Mouse (Mus musculus) adrenal gland, adult 18-20 months (tissue): ENCODE measurements around the gene Gngt1. TPM values are rescaled to one million over a fixed set of nuclear protein-coding genes. Genes with fewer than 3 reads are reported as not detected.

ENCODE experiments used
- DNase-seq, 2 experiments: peaks; one replicate each; pipeline ENCODE4 v3.0.0; 2021 to 2022; ENCODE audit warnings: low spot score in 2 of 2
- long read RNA-seq, 2 experiments: library from polyadenylated mRNA; stranded (forward); transcript quantifications; one replicate each; pipeline ENCODE4 v2.0.0; 2021
- total RNA-seq, 2 experiments: library from RNA; stranded (reverse); gene quantifications; 1 replicate in 1 of 2; 2 replicates in 1 of 2; pipeline ENCODE4 v1.2.3; 2021

Gngt1 gene
- not detected for total RNA-seq
- long read RNA-seq, experiment 1 = 0 reads
- long read RNA-seq, experiment 2 = 0 reads

DNA sequence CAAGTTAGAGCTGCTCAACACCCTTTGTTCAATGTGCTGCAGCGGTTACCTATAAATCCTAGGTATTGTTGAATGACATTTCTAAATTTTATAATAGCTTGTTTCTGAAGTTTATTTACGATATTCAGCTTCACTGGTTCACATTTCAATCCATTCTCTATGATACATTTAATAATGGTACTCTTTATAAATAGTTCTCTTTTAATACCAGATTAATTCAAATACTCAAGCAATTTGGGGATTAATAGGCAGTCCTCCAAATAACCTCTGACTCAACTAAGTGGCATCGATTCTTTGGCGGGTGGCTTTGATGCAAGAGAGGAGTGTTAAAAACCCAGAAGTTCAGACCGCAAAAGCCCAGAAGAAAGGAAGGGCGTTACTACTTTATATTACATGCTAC lies at the start of gene Gngt1:
Gene Gngt1 (plus strand): TSS at position 301 of the 400 bp plus-strand sequence.
- DNase-seq = no peak

DNA sequence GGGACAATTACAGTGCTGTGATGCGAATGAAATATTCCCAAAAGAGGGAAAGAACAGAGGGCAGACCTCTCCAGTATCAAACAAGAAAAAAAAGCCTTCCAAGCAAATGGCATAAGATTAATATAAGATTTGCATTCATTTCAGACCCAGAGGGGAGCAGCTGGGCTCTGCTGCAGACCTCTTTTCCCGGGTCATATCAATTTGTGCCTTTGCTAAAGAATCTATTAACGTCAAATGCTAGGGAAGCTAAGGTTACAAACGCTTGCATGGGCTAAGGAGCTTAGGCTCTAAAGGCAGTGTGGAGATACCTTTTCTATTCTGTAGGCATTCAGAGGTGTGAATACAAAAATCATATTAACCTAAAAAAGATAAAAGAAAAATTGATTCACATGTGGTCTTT lies 38.6 kb upstream of the Gngt1 start:
- DNase-seq = no peak

DNA sequence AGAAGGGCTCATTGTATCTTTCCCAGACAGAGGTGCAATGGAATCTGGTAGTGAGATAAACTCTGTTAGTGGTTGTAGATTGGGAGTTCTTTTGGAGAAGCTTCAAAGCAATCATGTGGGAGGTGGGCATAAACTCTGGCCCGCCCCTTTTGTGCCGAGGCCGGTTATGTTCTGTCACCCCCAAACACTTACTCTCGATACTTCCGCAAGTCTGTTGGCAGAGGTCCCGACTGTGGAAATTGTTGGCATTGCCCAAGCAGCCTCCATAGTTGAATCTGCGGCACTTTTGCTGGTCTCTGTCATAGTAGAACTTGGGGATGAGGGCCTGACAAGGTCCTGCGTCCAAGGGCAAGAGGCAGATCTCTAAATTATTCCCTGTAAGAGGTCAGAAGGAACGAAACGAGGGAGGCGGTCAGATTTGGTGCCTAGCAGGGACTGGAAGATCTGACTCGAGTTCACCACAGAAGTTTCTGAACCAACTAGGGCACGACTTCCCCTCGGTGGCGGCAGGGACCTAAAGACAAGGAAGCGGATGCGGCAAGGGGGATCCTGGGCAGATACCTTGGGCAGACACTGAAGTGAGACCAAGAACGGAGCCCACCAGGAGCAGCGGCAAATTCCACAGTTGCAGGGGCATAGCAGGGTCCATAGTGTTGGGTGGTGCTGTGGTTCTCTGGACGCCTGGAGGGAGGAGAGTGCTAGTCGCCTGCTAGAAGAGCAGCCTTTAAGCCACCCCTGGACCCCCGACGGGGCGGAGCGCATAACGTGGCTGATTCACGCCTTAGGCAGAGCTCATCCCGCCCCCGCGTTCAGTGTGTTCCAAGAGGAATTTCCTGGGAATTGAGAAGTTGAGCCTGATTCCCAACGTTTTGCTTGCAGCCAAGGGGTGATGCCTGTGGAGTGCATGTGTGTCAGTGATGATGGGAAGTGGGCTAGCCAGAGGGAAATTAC lies 25.6 kb upstream of the Gngt1 start:
- DNase-seq = peak; percentile 4 to 28

DNA sequence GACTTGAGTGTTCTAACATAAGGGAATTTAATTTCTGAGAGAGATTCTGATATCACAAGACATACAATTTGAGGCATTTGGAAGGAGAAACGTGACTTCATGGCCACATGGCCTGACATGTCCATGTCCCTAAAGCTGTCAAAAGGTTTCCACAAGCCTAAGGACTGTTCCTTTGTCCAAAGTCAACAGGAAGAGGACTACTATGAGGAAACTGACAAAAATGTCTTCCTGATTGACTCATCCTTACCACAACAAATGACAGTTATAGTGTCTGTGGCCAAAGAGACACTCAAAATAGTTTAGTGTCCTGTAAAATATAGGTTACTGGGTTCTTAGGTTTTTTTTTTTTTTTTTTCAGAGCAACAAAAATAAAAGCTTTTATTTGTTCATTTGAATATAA lies 19.9 kb upstream of the Gngt1 start:
- no peak for DNase-seq

DNA sequence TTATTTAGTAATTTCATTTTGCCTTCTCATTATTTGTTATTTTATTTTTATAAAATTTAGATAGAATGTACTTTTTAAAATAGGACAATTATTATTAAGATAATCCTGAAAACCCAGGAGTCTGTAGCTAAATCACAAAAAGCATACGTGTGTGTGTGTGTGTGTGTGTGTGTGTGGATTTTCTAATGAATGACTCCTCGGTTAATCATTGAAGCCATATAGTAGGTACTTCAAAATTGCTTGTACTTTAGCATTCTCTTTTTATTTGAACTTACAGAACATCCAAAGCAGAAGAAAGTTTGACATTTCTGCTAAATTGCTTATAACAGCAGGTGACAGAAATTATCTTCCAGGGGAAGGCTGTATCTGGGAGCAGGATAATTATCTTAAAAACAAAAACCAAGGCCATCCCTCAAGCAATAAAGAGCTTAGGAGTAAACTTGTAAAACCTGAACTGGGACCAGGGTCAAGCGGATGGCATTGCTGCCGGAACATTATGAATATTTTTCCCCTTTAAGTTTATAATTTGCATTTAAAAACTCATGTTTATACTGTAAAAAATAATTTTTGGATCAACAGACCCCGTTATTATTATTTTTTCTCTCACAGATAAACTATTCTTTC lies 10.8 kb upstream of the Gngt1 start:
- no peak for DNase-seq

DNA sequence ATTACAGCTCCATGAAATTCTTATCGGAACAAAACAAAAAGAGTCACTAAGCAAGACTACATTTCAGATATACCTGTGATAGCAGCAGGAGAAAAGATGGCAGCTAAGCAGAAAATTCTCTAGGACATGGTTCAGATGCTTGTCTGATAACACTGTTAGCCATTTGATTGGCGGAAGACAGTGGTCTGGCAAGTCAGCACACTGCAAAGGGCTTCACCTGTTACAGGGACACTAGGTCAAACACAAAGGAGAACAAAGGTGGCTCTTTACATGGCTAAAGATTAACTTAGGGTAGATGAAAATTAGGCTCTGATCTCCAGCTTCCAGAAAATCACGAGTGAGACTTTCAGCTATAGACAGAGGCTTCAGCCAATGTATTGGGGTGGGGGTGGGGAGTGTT lies 4.8 kb upstream of the Gngt1 start, which contains the start of gene Tfpi2:
Gene Tfpi2 (minus strand): TSS at position 170 of the 400 bp plus-strand sequence.
- DNase-seq = no peak

DNA sequence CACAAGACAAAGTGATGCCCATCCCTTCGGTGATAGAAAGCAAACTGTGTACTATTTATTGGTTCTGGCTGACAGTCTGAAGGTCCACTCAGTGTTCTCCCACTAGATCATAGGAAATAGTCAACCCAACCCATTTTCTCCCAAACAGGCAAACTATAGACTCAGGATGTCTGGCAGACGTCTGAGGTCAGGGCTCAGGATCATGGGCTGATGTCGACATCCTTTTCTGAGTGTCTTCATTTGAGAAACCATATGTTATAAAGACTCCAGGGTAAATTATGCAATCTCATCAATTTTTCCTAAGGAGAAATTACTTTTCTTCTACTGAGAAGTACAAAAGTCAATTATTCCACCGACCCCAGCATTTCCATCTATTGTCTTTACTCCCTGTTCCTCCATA lies 4.5 kb downstream of the Gngt1 start:
- no peak for DNase-seq

DNA sequence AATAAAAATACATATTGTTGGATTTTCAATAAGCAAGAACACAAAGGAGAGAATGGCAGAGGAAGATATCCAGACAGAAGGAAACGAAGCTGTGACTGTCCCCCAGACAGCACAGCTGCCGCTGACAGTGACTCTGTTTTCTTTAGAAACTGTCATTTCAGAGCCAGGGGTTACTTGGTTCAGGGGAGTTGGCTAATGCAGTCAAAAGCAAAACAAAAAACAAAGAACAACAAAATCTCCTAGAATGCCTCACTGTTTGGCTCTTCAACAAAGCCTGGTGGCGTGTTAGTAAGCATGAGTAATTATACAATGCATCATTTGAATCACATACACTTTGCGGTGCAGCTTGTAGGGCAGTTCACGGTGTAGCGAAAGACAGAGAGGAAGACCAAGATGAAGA lies 5.7 kb downstream of the Gngt1 start:
- DNase-seq = no peak

DNA sequence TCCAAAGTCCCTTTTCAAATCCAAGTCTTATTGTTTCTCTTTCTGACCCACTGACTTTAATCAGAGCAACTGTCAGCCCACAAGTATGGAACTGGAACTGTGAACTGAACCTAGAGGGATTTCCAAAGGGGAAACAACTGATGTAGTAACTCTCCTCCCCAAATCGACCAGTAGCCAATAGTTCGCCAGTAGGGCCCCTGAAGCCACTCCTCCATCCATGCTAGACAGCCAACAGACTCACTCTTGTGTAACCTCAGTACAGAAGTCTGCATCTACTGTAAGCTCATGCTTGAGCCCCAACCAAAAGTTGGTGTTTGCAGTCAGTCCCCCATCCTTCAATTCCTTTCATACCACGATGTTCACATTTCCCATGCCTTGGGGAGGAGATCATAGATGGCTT lies 7.1 kb downstream of the Gngt1 start:
- DNase-seq = no peak

DNA sequence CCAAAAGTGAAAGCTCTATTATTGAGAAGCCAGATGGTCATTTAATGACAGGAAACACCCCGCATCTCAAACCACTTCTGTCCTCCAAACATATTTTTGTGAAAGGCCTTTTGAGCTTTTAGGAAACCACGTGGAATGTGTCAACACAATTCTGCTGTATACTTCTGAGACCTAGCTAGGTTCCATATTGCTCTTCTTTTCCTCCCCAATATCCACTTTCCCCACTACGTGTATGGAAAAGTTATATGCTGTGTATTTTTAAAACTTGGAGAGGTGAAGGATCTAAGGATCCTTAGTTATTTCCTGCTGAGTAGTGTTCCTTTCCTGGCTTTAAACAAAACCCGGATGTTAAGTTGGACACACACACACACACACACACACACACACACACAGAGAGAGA lies 9.9 kb downstream of the Gngt1 start:
- no peak for DNase-seq

DNA sequence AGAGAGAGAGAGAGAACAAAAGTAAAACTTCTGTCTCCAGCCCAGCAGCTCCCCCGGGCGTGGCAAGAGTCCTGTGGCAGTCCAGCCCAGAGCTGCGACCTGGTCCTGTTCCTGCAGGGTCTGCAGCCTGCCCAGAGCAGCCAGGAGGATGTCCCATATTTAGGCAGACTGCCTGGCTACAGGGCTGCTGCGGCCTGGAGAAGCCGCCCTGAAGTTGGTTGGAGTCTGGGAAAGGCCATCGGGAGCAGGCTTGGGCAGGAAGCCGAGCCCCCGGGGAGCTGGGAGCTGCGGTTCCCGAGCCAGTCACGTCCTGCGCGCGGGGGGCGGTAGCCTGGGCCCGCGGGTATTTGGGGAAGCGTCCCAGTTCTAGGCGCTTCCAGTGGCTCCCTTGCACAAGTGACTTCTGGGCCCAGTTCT lies 10.3 kb downstream of the Gngt1 start, which contains the start of gene Gng11:
Gene Gng11 (plus strand): TSS at position 15 of the 417 bp plus-strand sequence.
- DNase-seq = peak; percentile 26 to 58

DNA sequence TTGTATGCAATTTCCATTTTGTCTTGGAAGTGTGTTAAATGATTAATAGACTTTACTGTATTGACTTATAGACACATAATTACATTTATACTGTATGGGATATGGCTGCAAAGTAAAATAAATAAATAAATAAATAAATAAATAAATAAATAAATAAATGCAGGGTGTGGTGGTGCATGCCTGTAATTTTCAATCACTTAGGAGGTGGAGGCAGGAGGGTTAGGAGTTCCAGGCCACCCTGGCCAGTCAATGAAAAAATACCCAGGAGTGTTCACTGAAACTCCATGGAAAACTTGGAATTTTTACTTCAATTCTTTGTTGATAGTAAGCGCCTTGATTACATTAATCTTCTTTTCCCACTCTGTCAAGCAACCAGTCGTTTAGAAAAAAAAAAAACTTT lies 11.2 kb downstream of the Gngt1 start:
- DNase-seq = no peak

DNA sequence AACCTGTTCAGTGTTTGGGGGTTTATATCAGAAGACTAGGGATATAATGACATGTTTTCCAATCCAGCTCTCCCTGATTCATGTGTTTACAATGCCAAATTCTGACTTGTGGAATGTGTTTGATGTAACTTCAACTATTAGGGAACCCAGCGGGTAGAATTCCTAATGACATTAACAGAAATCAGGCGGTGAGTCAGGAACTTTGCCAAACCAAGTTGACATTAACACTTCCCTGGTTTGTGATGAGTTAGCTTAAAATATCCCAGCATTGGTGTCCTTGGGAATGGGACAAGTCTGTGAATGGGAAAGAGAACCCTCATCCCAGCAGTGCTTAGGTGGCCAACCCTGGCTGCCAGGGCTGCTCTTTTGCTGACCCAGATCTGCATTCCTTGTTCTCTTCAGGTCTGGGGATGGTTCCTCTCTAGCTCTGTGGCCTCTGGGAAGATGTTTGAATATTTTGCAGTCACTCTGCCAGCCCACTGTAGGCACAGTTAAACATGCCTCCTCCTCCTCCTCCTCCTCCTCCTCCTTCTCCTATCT lies 15.0 kb downstream of the Gngt1 start:
- DNase-seq = no peak

DNA sequence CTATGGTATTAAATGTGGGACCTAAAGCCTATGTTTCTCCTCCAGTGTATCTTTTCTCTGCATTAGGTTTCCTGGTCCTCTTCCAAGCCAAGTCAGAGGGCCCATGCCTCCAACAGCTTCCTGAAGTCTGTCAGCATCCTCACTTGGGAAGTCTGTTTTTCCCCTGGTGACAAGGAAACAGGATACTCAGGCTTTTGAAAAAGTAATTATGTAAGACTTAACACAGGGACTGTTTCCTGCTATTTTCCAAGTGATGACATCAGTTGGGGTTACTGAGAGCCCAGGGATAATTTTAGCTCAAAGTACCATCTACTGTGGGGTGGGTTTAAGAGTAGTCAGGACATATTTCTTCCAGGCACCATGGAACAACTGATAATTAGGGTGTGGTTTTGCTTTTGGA lies 16.0 kb downstream of the Gngt1 start:
- no peak for DNase-seq

DNA sequence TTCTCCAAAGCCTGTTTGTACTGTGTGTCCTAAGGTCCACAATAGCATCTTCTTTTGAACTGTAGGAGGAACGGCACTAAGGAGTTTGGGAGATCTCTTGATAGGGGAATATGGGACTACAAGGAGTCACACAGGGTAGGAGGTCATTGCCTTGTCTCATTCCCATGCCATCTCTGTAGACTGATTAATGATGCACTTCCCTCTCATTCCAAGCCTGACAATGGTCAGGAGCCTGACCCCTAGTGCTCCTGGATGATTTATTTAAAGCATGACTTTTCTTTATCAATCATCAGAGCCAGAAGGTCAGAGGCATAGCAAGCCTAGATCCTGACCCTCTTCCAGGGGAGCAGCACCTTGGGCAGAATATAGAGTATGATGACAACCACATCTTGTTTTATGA lies 29.1 kb downstream of the Gngt1 start:
- DNase-seq = no peak

DNA sequence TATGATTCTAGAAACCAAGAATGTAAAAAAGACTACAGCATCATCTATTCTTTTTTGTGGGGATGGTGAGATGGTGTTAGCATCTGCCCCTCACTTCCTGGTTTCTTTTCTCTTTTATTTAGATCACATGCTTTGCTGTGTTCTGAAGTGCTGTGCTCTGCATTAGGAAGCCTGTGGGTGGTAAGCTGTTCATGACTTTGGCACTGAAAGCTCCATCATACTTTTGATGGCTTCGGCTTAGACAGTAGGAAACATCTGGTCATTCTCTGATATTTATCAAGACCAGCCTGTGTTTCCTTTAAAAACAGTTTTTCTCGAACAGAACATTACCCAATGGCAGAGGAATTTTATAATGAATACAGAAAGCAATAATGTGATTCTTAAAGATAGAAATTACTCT lies 32.8 kb downstream of the Gngt1 start:
- DNase-seq = no peak

DNA sequence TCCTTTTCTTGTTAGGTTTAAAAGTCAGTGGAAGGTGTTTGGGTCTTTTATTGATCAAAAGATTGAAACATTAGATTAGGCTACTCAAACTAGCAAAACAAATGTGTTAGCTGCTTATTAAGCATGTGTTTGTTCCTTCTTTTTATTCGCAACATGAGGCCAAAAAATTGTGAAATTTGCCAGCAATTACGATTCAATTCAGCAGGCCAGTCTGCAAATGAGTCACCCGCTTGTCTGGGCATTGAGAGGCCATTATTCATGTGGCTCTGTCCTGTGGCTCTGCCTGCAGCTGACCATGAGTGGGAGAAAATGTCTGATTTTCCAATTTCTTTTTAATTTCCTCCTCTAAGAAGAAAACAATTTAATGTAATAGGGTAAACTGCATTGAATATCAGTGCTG lies 37.4 kb downstream of the Gngt1 start:
- no peak for DNase-seq

DNA sequence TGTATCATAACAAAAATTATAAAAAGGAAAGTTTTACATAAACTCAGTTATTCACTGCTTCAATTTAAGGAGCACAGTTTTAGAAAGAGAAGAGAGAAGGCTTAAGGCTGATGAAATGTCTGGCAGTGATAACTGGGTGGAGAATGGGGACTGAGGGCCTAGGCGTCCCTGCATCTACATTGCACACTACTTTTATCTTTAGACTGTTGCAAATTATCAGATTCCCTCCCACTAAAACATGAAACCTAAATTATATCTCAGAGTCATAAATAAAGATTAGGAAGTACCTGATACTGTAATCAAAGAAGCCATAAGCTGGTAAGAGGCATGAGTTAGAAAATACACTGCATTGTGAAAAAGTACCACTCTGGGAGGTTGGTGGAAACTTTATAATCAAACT lies 48.2 kb downstream of the Gngt1 start:
- DNase-seq = no peak
